Mouse (Mus musculus) liver, adult 2 months (tissue): ENCODE measurements at regions not wholly inside any gene's neighbourhood (a gene's known extent, or its start where the extent isn't known, plus 50 kb on each side); places are given as distances from the start of the nearest gene placed in this dataset.

ENCODE experiments used
- CTCF ChIP-seq: fragments of 200-500 bp; IDR thresholded peaks from 2 replicates; pipeline ENCODE4 v1.5.1; 2011; ENCODE audit warnings: low read depth, low read length, control low read depth
- POLR2A ChIP-seq: fragments of 200-500 bp; IDR thresholded peaks from 2 replicates; pipeline ENCODE4 v1.6.1; 2011; ENCODE audit warnings: low read length, control low read depth; ENCODE audit not compliant: insufficient read depth; ENCODE audit errors: extremely low read depth

DNA sequence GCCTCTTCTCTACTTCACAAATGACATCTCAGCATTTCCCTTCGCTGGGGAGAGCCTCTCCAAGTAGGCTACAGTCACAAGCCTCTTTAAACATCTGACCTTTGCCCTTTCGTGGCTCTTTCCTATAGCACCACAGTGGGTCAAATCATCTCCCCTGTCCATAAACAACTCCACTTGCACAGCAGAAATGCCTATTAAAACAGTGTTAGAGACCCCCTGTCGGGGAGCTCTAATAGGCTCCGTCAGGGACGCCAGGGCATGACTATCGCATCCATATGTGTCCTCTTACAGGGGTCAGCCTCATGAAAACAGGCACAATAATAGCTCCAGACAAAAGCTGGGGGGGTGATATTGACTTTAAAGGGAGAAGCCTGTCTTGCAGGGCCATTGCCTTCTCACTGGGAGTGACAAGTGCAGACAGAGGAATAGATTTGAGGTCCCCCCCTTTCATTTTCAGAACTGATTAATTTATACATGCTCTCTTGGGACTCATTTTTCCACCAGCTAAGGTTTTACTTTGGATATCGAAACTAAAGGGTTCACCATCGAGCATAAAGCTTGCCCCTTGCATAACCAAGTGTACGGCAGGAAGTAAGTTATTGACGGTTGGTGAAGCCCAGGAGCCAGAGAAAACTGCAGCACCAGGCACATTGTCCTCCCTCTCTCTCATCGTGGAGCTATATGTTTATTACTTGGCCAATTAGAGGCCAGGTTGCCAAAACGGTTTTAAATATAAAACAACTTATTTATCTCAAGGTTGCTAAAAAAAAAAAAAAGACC lies 94.6 kb upstream of the Mbip start:
- TF ChIP-seq CTCF = no peak
- TF ChIP-seq POLR2A = no peak
